Mouse (Mus musculus) kidney, postnatal 0 days (tissue): ENCODE measurements around the gene Hps3. TPM values are rescaled to one million over a fixed set of nuclear protein-coding genes. Genes with fewer than 3 reads are reported as not detected.

ENCODE experiments used
- ATAC-seq: fragments of 200-750 bp; cut with Nextera tagmentation; replicated peaks from 2 replicates; pipeline ENCODE4 v1.8.0; 2017; ENCODE audit warnings: low read depth, moderate number of reproducible peaks, moderate TSS enrichment, moderate library complexity; ENCODE audit not compliant: low FRiP score
- DNase-seq: peaks from one replicate; pipeline ENCODE4 v3.0.0-alpha.2; 2016; ENCODE audit warnings: low spot score
- H3K27ac ChIP-seq: fragments of 300-500 bp; sonication (generic); 2 replicates; pipeline ENCODE4 v1.5.1; 2014; ENCODE audit warnings: mild to moderate bottlenecking
- H3K27me3 ChIP-seq: fragments of 300-500 bp; sonication (generic); 2 replicates; pipeline ENCODE4 v1.6.1; 2014; ENCODE audit warnings: low read length, mixed read lengths; ENCODE audit not compliant: insufficient read depth
- H3K36me3 ChIP-seq: fragments of 300-500 bp; sonication (generic); 2 replicates; pipeline ENCODE4 v1.6.1; 2014; ENCODE audit warnings: low read length, mixed read lengths; ENCODE audit not compliant: insufficient read depth
- H3K4me1 ChIP-seq: fragments of 300-500 bp; sonication (generic); replicated peaks from 2 replicates; pipeline ENCODE4 v1.6.1; 2014; ENCODE audit warnings: antibody characterized with exemption, low read length, mixed read lengths; ENCODE audit not compliant: insufficient read depth
- H3K4me2 ChIP-seq: fragments of 300-500 bp; sonication (generic); 2 replicates; pipeline ENCODE4 v1.6.1; 2014; ENCODE audit warnings: mild to moderate bottlenecking, low read length, moderate library complexity, mixed read lengths
- H3K4me3 ChIP-seq: fragments of 300-500 bp; sonication (generic); replicated peaks from 2 replicates; pipeline ENCODE4 v1.5.1; 2014; ENCODE audit warnings: low read depth, low read length
- H3K9ac ChIP-seq: fragments of 300-500 bp; sonication (generic); 2 replicates; pipeline ENCODE4 v1.6.1; 2014; ENCODE audit warnings: low read depth, low read length
- H3K9me3 ChIP-seq: fragments of 300-500 bp; sonication (generic); replicated peaks from 2 replicates; pipeline ENCODE4 v1.6.1; 2016; ENCODE audit warnings: low read length, inconsistent platforms, mixed read lengths
- CTCF ChIP-seq: IDR thresholded peaks from 2 replicates; pipeline ENCODE4 v1.5.1; 2016; ENCODE audit warnings: antibody characterized with exemption, low read depth, mild to moderate bottlenecking, moderate library complexity
- WGBS: fragments of 180-500 bp; shearing (Covaris S2); extraction: QIAGEN DNeasy Blood & Tissue Kit; methylation state at CpG from one replicate; pipeline ENCODE4 v1.1.7; 2014; 5-methylcytosine and 5-hydroxymethylcytosine counted together
- polyA plus RNA-seq: library from polyadenylated mRNA; unstranded; fragments of >200 nt; fragmentation: Nextera tagmentation; extraction: Ambion mirVana; gene quantifications from 2 replicates; pipeline ENCODE4 v1.2.1, GENCODE M21; 2015

Gene Hps3
- polyA plus RNA-seq, 1 experiment from 2014 or later = 10.8 TPM

GRCm38 (mm10) chr3:19990031-19990430 is 45.1 kb downstream of the Hps3 start:
- H3K9ac ChIP-seq = no peak overlapping the region
- H3K27me3 ChIP-seq = no peaks in the 10 kb centered on the region
- no peak for TF ChIP-seq CTCF
- no peak overlapping the region for H3K4me2 ChIP-seq
- H3K4me3 ChIP-seq = no peak overlapping the region
- ATAC-seq = no peak
- H3K27ac ChIP-seq = no peak overlapping the region
- no peaks in the 10 kb centered on the region for H3K9me3 ChIP-seq
- DNase-seq = no peak
- no peaks in the 10 kb centered on the region for H3K4me1 ChIP-seq
- no peaks in the 10 kb centered on the region for H3K36me3 ChIP-seq
- 78% methylated on average over 3 of the region's 3 CpGs for WGBS

GRCm38 (mm10) chr3:19986123-19986522 is 49.0 kb downstream of the Hps3 start:
- Histone ChIP-seq H3K4me2 (no peak overlapping the region), H3K27ac (no peak overlapping the region), H3K4me3 (no peak overlapping the region), H3K4me1 (no peaks in the 10 kb centered on the region), H3K9ac (no peak overlapping the region), H3K9me3 (no peaks in the 10 kb centered on the region), H3K27me3 (no peaks in the 10 kb centered on the region), H3K36me3 (no peaks in the 10 kb centered on the region)
- DNase-seq (no peak), ATAC-seq (no peak)
- 48% methylated on average over 3 of the region's 3 CpGs for WGBS
- TF ChIP-seq CTCF = no peak

GRCm38 (mm10) chr3:19982846-19983245 is 52.3 kb downstream of the Hps3 start:
- H3K36me3 ChIP-seq = no peaks in the 10 kb centered on the region
- H3K9ac ChIP-seq = no peak overlapping the region
- ATAC-seq (no peak), DNase-seq (no peak)
- H3K27ac ChIP-seq = no peak overlapping the region
- no peaks in the 10 kb centered on the region for H3K9me3 ChIP-seq
- no peaks in the 10 kb centered on the region for H3K27me3 ChIP-seq
- no peak for TF ChIP-seq CTCF
- H3K4me1 ChIP-seq = 0 out of 2 replicates have a peak, but pooled peaks cover 6% of the 10 kb centered on the region
- H3K4me2 ChIP-seq = no peak overlapping the region
- H3K4me3 ChIP-seq = no peak overlapping the region

- Histone ChIP-seq H3K4me3 (no peak overlapping the region), H3K9ac (no peak overlapping the region), H3K27ac (no peak overlapping the region), H3K36me3 (no peaks in the 10 kb centered on the region), H3K4me2 (no peak overlapping the region), H3K9me3 (no peaks in the 10 kb centered on the region), H3K27me3 (no peaks in the 10 kb centered on the region), H3K4me1 (0 out of 2 replicates have a peak, but pooled peaks cover 6% of the 10 kb centered on the region)
- DNase-seq (no peak), ATAC-seq (no peak)
- TF ChIP-seq CTCF = no peak
- 78% methylated on average over 2 of the region's 2 CpGs for WGBS
Observed at GRCm38 (mm10) chr3:19981156-19981555, 54.0 kb downstream of the Hps3 start.

GRCm38 (mm10) chr3:19978474-19978873 is 56.6 kb downstream of the Hps3 start:
- Histone ChIP-seq H3K4me1 (0 out of 2 replicates have a peak, but pooled peaks cover 6% of the 10 kb centered on the region), H3K9me3 (no peaks in the 10 kb centered on the region), H3K36me3 (no peaks in the 10 kb centered on the region), H3K4me3 (no peak overlapping the region), H3K9ac (no peak overlapping the region), H3K27me3 (no peaks in the 10 kb centered on the region), H3K4me2 (no peak overlapping the region), H3K27ac (no peak overlapping the region; the same call in 1 of the 2 replicates)
- 15% methylated on average over 4 of the region's 4 CpGs for WGBS
- DNase-seq = peak; percentile 76
- TF ChIP-seq CTCF = no peak
- ATAC-seq = 0 out of 2 replicates have a peak, but pooled peaks have one; percentile 33

- no peak for ATAC-seq
- Histone ChIP-seq H3K4me1 (no peaks in the 10 kb centered on the region), H3K36me3 (no peaks in the 10 kb centered on the region), H3K9me3 (no peaks in the 10 kb centered on the region), H3K4me2 (no peak overlapping the region), H3K27ac (no peak overlapping the region), H3K27me3 (no peaks in the 10 kb centered on the region), H3K9ac (no peak overlapping the region), H3K4me3 (no peak overlapping the region)
- WGBS = 83% methylated on average over 4 of the region's 4 CpGs
- DNase-seq = no peak
- no peak for TF ChIP-seq CTCF
Observed at GRCm38 (mm10) chr3:19966072-19966471, 69.0 kb downstream of the Hps3 start.

- Histone ChIP-seq H3K9me3 (no peaks in the 10 kb centered on the region), H3K4me2 (no peak overlapping the region), H3K27me3 (no peaks in the 10 kb centered on the region), H3K27ac (no peak overlapping the region), H3K4me3 (no peak overlapping the region), H3K36me3 (no peaks in the 10 kb centered on the region), H3K4me1 (no peaks in the 10 kb centered on the region), H3K9ac (no peak overlapping the region)
- WGBS = 86% methylated on average over 5 of the region's 5 CpGs
- DNase-seq = no peak
- ATAC-seq = no peak
- TF ChIP-seq CTCF = no peak
Observed at GRCm38 (mm10) chr3:19965239-19965638, 69.9 kb downstream of the Hps3 start.
